Mouse (Mus musculus) layer of hippocampus, postnatal 14 days (tissue): ENCODE data around the gene Gk2. TPM values are rescaled to one million over a fixed set of nuclear protein-coding genes. Genes with fewer than 3 reads are reported as not detected.

Experiments used
- total RNA-seq, 2 experiments: library from RNA; stranded (reverse); gene quantifications; 2 replicates each; pipeline ENCODE4 v1.2.3; 2021

Gk2 gene
- total RNA-seq, 2 experiments from 2014 or later: not detected

Other genes with a start within 250 kb of the Gk2 start
- gene Naa11, start 64.6 kb downstream of the Gk2 start, total RNA-seq: not detected